Mouse (Mus musculus) large intestine, adult 2 months (tissue): ENCODE data around the gene Wdr31. TPM values are rescaled to one million over a fixed set of nuclear protein-coding genes. Genes with fewer than 3 reads are reported as not detected.
"Not testable (repeated sequence)": the region's sequence is repeated elsewhere in the genome, so short reads cannot be mapped to it uniquely, and the experiment has no call there.

Source experiments
- DNase-seq: peaks from one replicate; pipeline ENCODE4 v3.0.0-alpha.2; 2012; ENCODE audit warnings: low read depth, low spot score
- WGBS: fragments of 180-500 bp; shearing (Covaris S2); methylation state at CpG from one replicate; pipeline ENCODE4 v1.1.7; 2018; 5-methylcytosine and 5-hydroxymethylcytosine counted together
- polyA plus RNA-seq: library from polyadenylated mRNA; depleted of rRNA; stranded (reverse); fragments of >200 nt; gene quantifications from 2 replicates; pipeline ENCODE4 v1.2.3, GENCODE M21; 2012

Wdr31 gene
- polyA plus RNA-seq, 1 experiment: 1.7 TPM

- 38% methylated on average over 4 of the region's 4 CpGs for WGBS
- DNase-seq: no peak
Measured at GRCm38 (mm10) chr4:62500799-62501198, 30.1 kb upstream of the Wdr31 start.

GRCm38 (mm10) chr4:62496815-62497214 lies 26.1 kb upstream of the Wdr31 start:
- 21% methylated on average over 8 of the region's 8 CpGs for WGBS
- no peak for DNase-seq

- no peak for DNase-seq
- WGBS: 23% methylated on average over 8 of the region's 8 CpGs
Measured at GRCm38 (mm10) chr4:62495946-62496345, 25.2 kb upstream of the Wdr31 start.

GRCm38 (mm10) chr4:62494230-62494629 lies 23.5 kb upstream of the Wdr31 start:
- no peak for DNase-seq
- 59% methylated on average over 9 of the region's 9 CpGs for WGBS

GRCm38 (mm10) chr4:62492682-62493081 lies 22.0 kb upstream of the Wdr31 start:
- WGBS: 61% methylated on average over 2 of the region's 2 CpGs
- DNase-seq: no peak

GRCm38 (mm10) chr4:62487914-62488313 lies 17.2 kb upstream of the Wdr31 start:
- 75% methylated on average over 2 of the region's 2 CpGs for WGBS
- no peak for DNase-seq

- DNase-seq: no peak
- 80% methylated on average over 5 of the region's 5 CpGs for WGBS
Measured at GRCm38 (mm10) chr4:62487172-62487571, 16.5 kb upstream of the Wdr31 start.

- WGBS: 87% methylated on average over 15 of the region's 15 CpGs
- no peak for DNase-seq
Measured at GRCm38 (mm10) chr4:62486162-62486696, 15.5 kb upstream of the Wdr31 start.

GRCm38 (mm10) chr4:62485450-62486161 lies 14.9 kb upstream of the Wdr31 start:
- peak; percentile 84 for DNase-seq
- WGBS: 52% methylated on average over 8 of the region's 8 CpGs

- WGBS: 29% methylated on average over 3 of the region's 3 CpGs
- no peak for DNase-seq
Measured at GRCm38 (mm10) chr4:62484928-62485327, 14.2 kb upstream of the Wdr31 start.

- no peak for DNase-seq
- 12% methylated on average over 10 of the region's 10 CpGs for WGBS
Measured at GRCm38 (mm10) chr4:62480709-62481605, 10.3 kb upstream of the Wdr31 start.

- DNase-seq: no peak
- 2% methylated on average over 71 of the region's 71 CpGs for WGBS
Measured at GRCm38 (mm10) chr4:62479937-62480708, 9.4 kb upstream of the Wdr31 start, which contains the start of gene Bspry. Gene Bspry, plus strand, starts transcription at chr4:62480053.

GRCm38 (mm10) chr4:62479593-62479936 lies 8.9 kb upstream of the Wdr31 start:
- 8% methylated on average over 11 of the region's 11 CpGs for WGBS
- not testable (repeated sequence) for DNase-seq

- DNase-seq: no peak
- WGBS: 46% methylated on average over 6 of the region's 6 CpGs
Measured at GRCm38 (mm10) chr4:62477542-62478244, 7.0 kb upstream of the Wdr31 start.

GRCm38 (mm10) chr4:62475793-62476192 lies 5.1 kb upstream of the Wdr31 start:
- DNase-seq: peak; percentile 71

GRCm38 (mm10) chr4:62475131-62475530 lies 4.4 kb upstream of the Wdr31 start:
- 20% methylated on average over 2 of the region's 2 CpGs for WGBS

More at GRCm38 (mm10) chr4:62475793-62476192, 5.1 kb upstream of the Wdr31 start:
- 30% methylated on average over 6 of the region's 6 CpGs for WGBS

GRCm38 (mm10) chr4:62472071-62472470 lies 1.4 kb upstream of the Wdr31 start:
- WGBS: 93% methylated on average over 2 of the region's 2 CpGs
- no peak for DNase-seq

More at GRCm38 (mm10) chr4:62475131-62475530, 4.4 kb upstream of the Wdr31 start:
- no peak for DNase-seq

GRCm38 (mm10) chr4:62468158-62468557 lies 2.5 kb downstream of the Wdr31 start:
- 100% methylated on average over 1 of the region's 1 CpGs for WGBS
- DNase-seq: no peak

GRCm38 (mm10) chr4:62463124-62463523 lies 7.6 kb downstream of the Wdr31 start:
- 32% methylated on average over 2 of the region's 2 CpGs for WGBS
- no peak for DNase-seq
